Mouse (Mus musculus): ENCODE results near the gene Lrrc4c. TPM values are rescaled to one million over a fixed set of nuclear protein-coding genes. Genes with fewer than 3 reads are reported as not detected.

Gene Lrrc4c
- polyA plus RNA-seq, 1 experiment = 19.9 TPM

DNA sequence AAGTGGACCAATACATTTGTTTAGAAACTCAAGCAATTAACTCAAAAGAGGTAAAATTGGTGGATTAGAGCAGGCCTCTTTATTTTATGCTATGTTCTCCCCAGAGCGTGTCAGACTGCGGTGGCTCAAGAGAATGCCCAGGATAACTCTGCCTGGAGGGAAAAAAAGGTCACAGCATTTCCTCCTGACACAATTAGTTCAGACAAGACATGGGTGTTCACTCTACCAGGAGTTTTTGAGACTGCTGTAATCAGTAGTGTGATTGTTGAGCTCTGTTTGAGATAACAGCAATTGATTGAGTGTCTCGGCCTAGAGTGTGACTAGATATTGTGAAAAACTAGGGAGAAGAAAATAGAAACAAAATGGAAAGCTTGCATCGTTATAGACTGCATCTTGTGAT is 363.8 kb downstream of the Lrrc4c start:
- Histone ChIP-seq H3K27ac (ENCODE audit: insufficient read depth, low read length) (no peak overlapping the region), H3K4me1 (ENCODE audit: control insufficient read depth, insufficient read depth, low read length) (no peaks in the 10 kb centered on the region), H3K4me3 (replicated peaks; ENCODE audit: insufficient read depth, low read depth, low read length) (no peak overlapping the region), H3K27me3 (ENCODE audit: control insufficient read depth, insufficient read depth, low read length) (no peaks in the 10 kb centered on the region)
- DNase-seq = no peak
- TF ChIP-seq POLR2A (IDR thresholded peaks at IDR 0.05; ENCODE audit: borderline replicate concordance, insufficient read depth, low read length) (no peak), CTCF (IDR thresholded peaks at IDR 0.05; ENCODE audit: borderline replicate concordance, insufficient read depth, low read depth, low read length) (no peak)
- 91% methylated on average over 4 of the region's 4 CpGs for WGBS

DNA sequence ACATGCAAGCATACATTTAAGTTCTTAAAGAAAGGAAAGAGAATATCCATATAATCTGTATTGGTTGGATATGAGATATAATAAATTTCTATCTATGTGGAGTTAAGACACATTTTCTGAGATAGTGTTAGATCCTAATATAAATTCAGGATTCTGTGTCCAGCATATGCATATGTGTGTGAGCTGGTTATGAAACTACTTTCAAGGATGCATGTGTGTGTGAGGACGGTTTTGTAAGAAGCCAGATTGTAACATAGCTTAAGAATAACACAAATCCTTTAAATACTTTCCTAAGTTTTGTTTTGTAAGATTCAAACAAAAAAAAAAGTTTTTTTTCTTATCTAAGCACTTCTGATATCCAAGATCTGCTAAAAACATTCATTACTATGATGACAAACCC is 367.4 kb downstream of the Lrrc4c start:
- DNase-seq = no peak
- no peak overlapping the region for H3K4me3 ChIP-seq (replicated peaks; ENCODE audit: insufficient read depth, low read depth, low read length)
- H3K27ac ChIP-seq (ENCODE audit: insufficient read depth, low read length) = no peak overlapping the region
- H3K27me3 ChIP-seq (ENCODE audit: control insufficient read depth, insufficient read depth, low read length) = no peaks in the 10 kb centered on the region
- no peak for TF ChIP-seq CTCF (IDR thresholded peaks at IDR 0.05; ENCODE audit: borderline replicate concordance, insufficient read depth, low read depth, low read length)
- no peak for TF ChIP-seq POLR2A (IDR thresholded peaks at IDR 0.05; ENCODE audit: borderline replicate concordance, insufficient read depth, low read length)
- WGBS = 84% methylated on average over 1 of the region's 1 CpGs
- no peaks in the 10 kb centered on the region for H3K4me1 ChIP-seq (ENCODE audit: control insufficient read depth, insufficient read depth, low read length)

DNA sequence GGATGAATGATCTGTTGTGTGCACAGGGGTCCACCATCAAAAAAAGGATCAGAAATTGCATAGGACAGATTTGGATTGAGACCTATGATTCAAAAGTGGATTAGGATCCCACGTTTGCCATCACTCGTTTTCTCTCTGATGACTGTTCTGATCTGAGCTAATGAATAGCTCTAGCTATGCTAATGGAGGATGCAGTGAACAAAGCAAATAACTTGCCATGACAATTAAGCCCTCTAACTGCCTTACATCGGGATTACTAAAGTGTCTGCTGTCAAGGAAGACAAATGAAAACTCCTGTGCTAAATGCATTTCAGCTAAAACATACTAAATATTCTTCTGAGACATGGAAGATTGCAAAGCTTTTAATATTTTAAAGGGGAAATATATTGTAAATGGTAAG is 387.0 kb downstream of the Lrrc4c start:
- Histone ChIP-seq H3K27ac (ENCODE audit: insufficient read depth, low read length) (no peak overlapping the region), H3K4me1 (ENCODE audit: control insufficient read depth, insufficient read depth, low read length) (no peaks in the 10 kb centered on the region), H3K27me3 (ENCODE audit: control insufficient read depth, insufficient read depth, low read length) (no peaks in the 10 kb centered on the region), H3K4me3 (replicated peaks; ENCODE audit: insufficient read depth, low read depth, low read length) (no peak overlapping the region)
- WGBS = 34% methylated on average over 3 of the region's 3 CpGs
- no peak for TF ChIP-seq CTCF (IDR thresholded peaks at IDR 0.05; ENCODE audit: borderline replicate concordance, insufficient read depth, low read depth, low read length)
- no peak for TF ChIP-seq POLR2A (IDR thresholded peaks at IDR 0.05; ENCODE audit: borderline replicate concordance, insufficient read depth, low read length)
- no peak for DNase-seq

DNA sequence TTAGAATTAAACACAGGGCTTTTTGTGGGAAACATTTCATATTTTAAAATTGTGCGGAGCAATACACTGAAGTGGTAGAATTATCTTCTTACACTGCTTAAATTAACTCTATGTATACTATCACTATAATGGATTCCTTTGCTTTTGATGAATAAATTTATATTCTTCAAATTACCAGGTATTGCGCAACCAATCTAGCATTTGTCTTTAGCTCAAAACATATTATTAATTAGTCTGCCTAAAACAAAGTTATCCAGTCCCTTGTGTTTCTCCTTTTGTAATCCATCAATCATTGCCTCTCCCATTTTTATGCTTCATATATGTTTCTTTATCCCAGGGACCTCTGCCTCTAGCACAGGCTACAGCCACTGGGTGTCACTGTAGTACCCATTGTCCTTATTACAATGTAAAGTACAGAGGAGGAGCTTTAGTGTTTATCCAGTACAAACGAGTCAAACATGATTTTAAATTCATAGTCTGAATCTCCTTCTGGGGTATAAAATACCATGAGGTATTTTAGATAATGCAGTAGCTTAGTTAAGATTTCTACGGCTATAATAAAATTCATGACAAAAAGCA is 389.9 kb downstream of the Lrrc4c start:
- DNase-seq = peak; percentile 41 to 46
- no peak overlapping the region for H3K27ac ChIP-seq (ENCODE audit: insufficient read depth, low read length)
- H3K4me1 ChIP-seq (ENCODE audit: control insufficient read depth, insufficient read depth, low read length) = no peaks in the 10 kb centered on the region
- no peak overlapping the region for H3K4me3 ChIP-seq (replicated peaks; ENCODE audit: insufficient read depth, low read depth, low read length)
- 68% methylated on average over 4 of the region's 4 CpGs for WGBS
- H3K27me3 ChIP-seq (ENCODE audit: control insufficient read depth, insufficient read depth, low read length) = no peaks in the 10 kb centered on the region
- TF ChIP-seq CTCF (IDR thresholded peaks at IDR 0.05; ENCODE audit: borderline replicate concordance, insufficient read depth, low read depth, low read length) (peak; percentile 59; the same call in 1 of the 2 replicates), POLR2A (IDR thresholded peaks at IDR 0.05; ENCODE audit: borderline replicate concordance, insufficient read depth, low read length) (no peak)

DNA sequence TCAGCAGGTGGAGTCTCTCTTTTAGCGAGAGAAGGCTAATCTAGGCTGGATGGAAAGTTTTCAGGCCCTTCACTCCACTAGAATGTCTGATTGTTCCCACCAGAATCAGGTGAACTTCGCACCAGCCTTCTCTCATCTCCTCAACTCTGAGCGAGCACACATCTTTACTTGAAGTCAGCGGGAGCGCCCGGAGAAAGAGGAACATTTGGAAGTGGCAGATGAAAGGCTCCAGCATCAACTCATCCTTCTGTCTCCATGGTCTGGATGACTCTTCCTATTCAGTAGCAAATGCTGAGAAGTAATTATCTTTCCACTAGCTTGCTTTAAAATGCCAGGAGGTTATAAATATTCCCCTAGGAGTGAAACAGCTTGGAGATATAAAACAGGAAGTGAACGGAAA is 396.6 kb downstream of the Lrrc4c start:
- WGBS = 56% methylated on average over 7 of the region's 7 CpGs
- TF ChIP-seq POLR2A (IDR thresholded peaks at IDR 0.05; ENCODE audit: borderline replicate concordance, insufficient read depth, low read length) = no peak
- no peak for TF ChIP-seq CTCF (IDR thresholded peaks at IDR 0.05; ENCODE audit: borderline replicate concordance, insufficient read depth, low read depth, low read length)

DNA sequence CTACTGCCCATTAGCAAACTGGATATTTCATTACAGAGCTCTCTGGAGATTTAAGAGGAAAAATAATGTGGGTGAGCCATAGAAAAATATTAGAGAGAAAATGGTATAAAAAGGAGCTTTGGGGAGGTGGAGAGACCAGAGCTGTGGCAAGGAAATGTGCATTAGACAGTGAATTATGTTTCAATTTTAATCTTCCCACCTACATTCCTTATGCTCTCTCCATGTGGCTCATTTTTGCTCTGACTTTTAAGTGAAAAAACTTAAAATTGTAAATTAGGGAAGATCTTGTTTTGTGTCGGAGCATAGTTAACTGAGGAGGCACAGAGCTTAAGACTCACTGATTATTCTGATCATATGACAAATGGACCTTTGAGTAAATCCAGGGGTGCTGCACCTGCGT is 399.4 kb downstream of the Lrrc4c start:
- Histone ChIP-seq H3K27ac (ENCODE audit: insufficient read depth, low read length) (no peak overlapping the region), H3K27me3 (ENCODE audit: control insufficient read depth, insufficient read depth, low read length) (no peaks in the 10 kb centered on the region), H3K4me1 (ENCODE audit: control insufficient read depth, insufficient read depth, low read length) (no peaks in the 10 kb centered on the region), H3K4me3 (replicated peaks; ENCODE audit: insufficient read depth, low read depth, low read length) (no peak overlapping the region)
- no peak for DNase-seq
- WGBS = 93% methylated on average over 2 of the region's 2 CpGs
- no peak for TF ChIP-seq CTCF (IDR thresholded peaks at IDR 0.05; ENCODE audit: borderline replicate concordance, insufficient read depth, low read depth, low read length)
- no peak for TF ChIP-seq POLR2A (IDR thresholded peaks at IDR 0.05; ENCODE audit: borderline replicate concordance, insufficient read depth, low read length)

More for the DNA sequence above, 396.6 kb downstream of the Lrrc4c start:
- Histone ChIP-seq H3K27me3 (ENCODE audit: control insufficient read depth, insufficient read depth, low read length) (no peaks in the 10 kb centered on the region), H3K4me1 (ENCODE audit: control insufficient read depth, insufficient read depth, low read length) (no peaks in the 10 kb centered on the region), H3K27ac (ENCODE audit: insufficient read depth, low read length) (no peak overlapping the region), H3K4me3 (replicated peaks; ENCODE audit: insufficient read depth, low read depth, low read length) (no peak overlapping the region)
- DNase-seq = peak; percentile 26 to 45

DNA sequence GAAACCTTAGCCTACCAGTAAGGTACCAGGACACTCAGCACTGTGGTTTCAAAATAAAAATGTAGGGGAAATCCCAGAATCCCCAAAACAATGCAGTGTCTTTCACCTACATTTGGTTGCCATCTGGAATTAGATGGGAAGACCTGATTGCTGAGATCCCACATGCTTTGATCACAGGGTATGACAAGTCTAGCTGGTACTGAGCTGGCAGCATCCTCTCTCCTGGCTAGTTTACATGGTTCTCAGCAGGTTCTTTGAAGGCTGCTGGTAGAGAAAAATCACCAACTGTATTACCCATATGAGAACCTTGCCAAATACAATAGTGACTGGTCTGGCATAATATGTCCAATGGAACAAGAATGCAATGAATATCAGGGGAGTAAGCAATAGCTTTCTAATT is 405.4 kb downstream of the Lrrc4c start:
- DNase-seq = peak in 1 of 2 experiments; percentile 51
- Histone ChIP-seq H3K27ac (ENCODE audit: insufficient read depth, low read length) (no peak overlapping the region), H3K4me1 (ENCODE audit: control insufficient read depth, insufficient read depth, low read length) (no peaks in the 10 kb centered on the region), H3K4me3 (replicated peaks; ENCODE audit: insufficient read depth, low read depth, low read length) (no peak overlapping the region), H3K27me3 (ENCODE audit: control insufficient read depth, insufficient read depth, low read length) (no peaks in the 10 kb centered on the region)
- TF ChIP-seq CTCF (IDR thresholded peaks at IDR 0.05; ENCODE audit: borderline replicate concordance, insufficient read depth, low read depth, low read length) (no peak), POLR2A (IDR thresholded peaks at IDR 0.05; ENCODE audit: borderline replicate concordance, insufficient read depth, low read length) (no peak)

DNA sequence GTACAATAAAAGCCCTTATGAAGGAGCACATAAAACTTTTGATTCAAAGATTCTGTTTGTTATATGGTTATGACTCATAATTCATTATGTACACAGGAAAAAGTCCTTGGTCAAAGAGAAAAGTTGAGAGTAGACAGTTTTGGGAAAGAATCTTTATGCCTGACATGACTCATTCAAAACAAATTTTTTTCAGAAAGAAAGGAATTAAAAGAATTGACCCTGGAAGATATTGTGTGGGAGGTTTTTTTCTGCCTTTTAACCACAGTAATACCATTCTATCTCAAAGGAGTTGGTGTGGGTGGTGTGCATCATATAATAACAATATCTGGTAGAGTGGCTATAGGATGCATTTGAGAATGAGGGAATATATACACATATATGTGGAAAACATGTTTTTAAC is 418.1 kb downstream of the Lrrc4c start:
- 0 out of 2 replicates have a peak, but pooled peaks cover 2% of the 10 kb centered on the region for H3K4me1 ChIP-seq (ENCODE audit: control insufficient read depth, insufficient read depth, low read length)
- no peak for DNase-seq
- H3K27me3 ChIP-seq (ENCODE audit: control insufficient read depth, insufficient read depth, low read length) = no peaks in the 10 kb centered on the region
- no peak overlapping the region for H3K27ac ChIP-seq (ENCODE audit: insufficient read depth, low read length)
- TF ChIP-seq CTCF (IDR thresholded peaks at IDR 0.05; ENCODE audit: borderline replicate concordance, insufficient read depth, low read depth, low read length) (no peak), POLR2A (IDR thresholded peaks at IDR 0.05; ENCODE audit: borderline replicate concordance, insufficient read depth, low read length) (no peak)
- H3K4me3 ChIP-seq (replicated peaks; ENCODE audit: insufficient read depth, low read depth, low read length) = no peak overlapping the region

Data from cerebellum, adult 2 months (tissue).